Mouse (Mus musculus) forebrain, embryonic 11.5 days (tissue): Measurements from ENCODE around the gene Gm12216. TPM values are rescaled to one million over a fixed set of nuclear protein-coding genes. Genes with fewer than 3 reads are reported as not detected.

Experiments
- ATAC-seq: fragments of 200-750 bp; cut with Nextera tagmentation; replicated peaks from 2 replicates; pipeline ENCODE4 v1.8.0; 2017; ENCODE audit warnings: moderate TSS enrichment; ENCODE audit not compliant: low FRiP score
- DNase-seq: peaks from one replicate; pipeline ENCODE4 v3.0.0-alpha.2; 2017; ENCODE audit warnings: low spot score
- H3K27ac ChIP-seq: fragments of 300-500 bp; sonication (generic); 2 replicates; pipeline ENCODE4 v1.5.1; 2014; ENCODE audit warnings: low read depth, low read length
- H3K27me3 ChIP-seq: fragments of 300-500 bp; sonication (generic); 2 replicates; pipeline ENCODE4 v1.6.1; 2014; ENCODE audit warnings: mild to moderate bottlenecking, low read length, mixed read lengths; ENCODE audit not compliant: control insufficient read depth, insufficient read depth
- H3K36me3 ChIP-seq: fragments of 300-500 bp; sonication (generic); 2 replicates; pipeline ENCODE4 v1.6.1; 2014; ENCODE audit warnings: mild to moderate bottlenecking, low read length, moderate library complexity, mixed read lengths; ENCODE audit not compliant: control insufficient read depth, insufficient read depth
- H3K4me1 ChIP-seq: fragments of 300-500 bp; sonication (generic); replicated peaks from 2 replicates; pipeline ENCODE4 v1.6.1; 2014; ENCODE audit warnings: low read length, mixed read lengths; ENCODE audit not compliant: control insufficient read depth, insufficient read depth
- H3K4me2 ChIP-seq: fragments of 300-500 bp; sonication (generic); 2 replicates; pipeline ENCODE4 v1.6.1; 2014; ENCODE audit warnings: low read depth, mild to moderate bottlenecking, low read length, moderate library complexity, mixed read lengths; ENCODE audit not compliant: severe bottlenecking
- H3K4me3 ChIP-seq: fragments of 300-500 bp; sonication (generic); 2 replicates; pipeline ENCODE4 v1.5.1; 2014; ENCODE audit warnings: low read depth, low read length
- H3K9ac ChIP-seq: fragments of 300-500 bp; sonication (generic); 2 replicates; pipeline ENCODE4 v1.6.1; 2014; ENCODE audit warnings: low read length
- H3K9me3 ChIP-seq: fragments of 300-500 bp; sonication (generic); 2 replicates; pipeline ENCODE4 v1.6.1; 2016; ENCODE audit warnings: low read length, mixed read lengths; ENCODE audit not compliant: control insufficient read depth
- WGBS: fragments of 180-500 bp; shearing (Covaris S2); extraction: QIAGEN DNeasy Blood & Tissue Kit; methylation state at CpG from one replicate; pipeline ENCODE4 v1.1.7; 2014; 5-methylcytosine and 5-hydroxymethylcytosine counted together
- polyA plus RNA-seq: library from polyadenylated mRNA; unstranded; fragments of >200 nt; fragmentation: Nextera tagmentation; extraction: Ambion mirVana; gene quantifications from 2 replicates; pipeline ENCODE4 v1.2.1, GENCODE M21; 2014

Gm12216 gene
- polyA plus RNA-seq, 1 experiment from 2014 or later, result not detected

- DNase-seq (no peak), ATAC-seq (no peak)
- Histone ChIP-seq H3K4me1 (no peaks in the 10 kb centered on the region), H3K4me2 (no peak overlapping the region), H3K9me3 (no peaks in the 10 kb centered on the region), H3K36me3 (no peaks in the 10 kb centered on the region), H3K27ac (no peak overlapping the region), H3K9ac (no peak overlapping the region), H3K4me3 (no peak overlapping the region), H3K27me3 (no peaks in the 10 kb centered on the region)
- WGBS, result 91% methylated on average over 10 of the region's 10 CpGs
These were observed 60.9 kb downstream of the Gm12216 start for GRCm38 (mm10) chr11:53798041-53798711.

GRCm38 (mm10) chr11:53797386-53797920, 61.6 kb downstream of the Gm12216 start:
- Histone ChIP-seq H3K27ac (no peak overlapping the region), H3K9me3 (no peaks in the 10 kb centered on the region), H3K9ac (no peak overlapping the region), H3K27me3 (no peaks in the 10 kb centered on the region), H3K36me3 (no peaks in the 10 kb centered on the region), H3K4me3 (no peak overlapping the region), H3K4me1 (no peaks in the 10 kb centered on the region), H3K4me2 (no peak overlapping the region)
- no peak for ATAC-seq
- DNase-seq, result no peak
- 57% methylated on average over 6 of the region's 6 CpGs for WGBS

- Histone ChIP-seq H3K36me3 (no peaks in the 10 kb centered on the region), H3K9ac (no peak overlapping the region), H3K4me1 (no peaks in the 10 kb centered on the region), H3K4me2 (no peak overlapping the region), H3K27ac (no peak overlapping the region), H3K27me3 (no peaks in the 10 kb centered on the region), H3K9me3 (no peaks in the 10 kb centered on the region), H3K4me3 (no peak overlapping the region)
- ATAC-seq, result no peak
- 75% methylated on average over 12 of the region's 12 CpGs for WGBS
- no peak for DNase-seq
These were observed 62.5 kb downstream of the Gm12216 start for GRCm38 (mm10) chr11:53796409-53797151.

GRCm38 (mm10) chr11:53795813-53796212, 63.2 kb downstream of the Gm12216 start:
- H3K4me2 ChIP-seq, result no peak overlapping the region
- DNase-seq, result no peak
- H3K4me1 ChIP-seq, result no peaks in the 10 kb centered on the region
- H3K27me3 ChIP-seq, result no peaks in the 10 kb centered on the region
- H3K36me3 ChIP-seq, result no peaks in the 10 kb centered on the region
- no peak overlapping the region for H3K9ac ChIP-seq
- no peak for ATAC-seq
- no peaks in the 10 kb centered on the region for H3K9me3 ChIP-seq
- H3K27ac ChIP-seq, result no peak overlapping the region
- H3K4me3 ChIP-seq, result no peak overlapping the region
- WGBS, result 83% methylated on average over 8 of the region's 8 CpGs

GRCm38 (mm10) chr11:53794671-53795557, 64.1 kb downstream of the Gm12216 start:
- H3K36me3 ChIP-seq, result no peaks in the 10 kb centered on the region
- H3K27me3 ChIP-seq, result no peaks in the 10 kb centered on the region
- no peak overlapping the region for H3K27ac ChIP-seq
- ATAC-seq, result no peak
- no peak overlapping the region for H3K4me2 ChIP-seq
- H3K9me3 ChIP-seq, result no peaks in the 10 kb centered on the region
- no peak overlapping the region for H3K4me3 ChIP-seq
- H3K4me1 ChIP-seq, result no peaks in the 10 kb centered on the region
- DNase-seq, result no peak
- no peak overlapping the region for H3K9ac ChIP-seq
- WGBS, result 81% methylated on average over 25 of the region's 25 CpGs

- Histone ChIP-seq H3K9me3 (no peaks in the 10 kb centered on the region), H3K4me2 (no peak overlapping the region), H3K27me3 (no peaks in the 10 kb centered on the region), H3K9ac (no peak overlapping the region), H3K27ac (no peak overlapping the region), H3K4me1 (no peaks in the 10 kb centered on the region), H3K36me3 (no peaks in the 10 kb centered on the region), H3K4me3 (no peak overlapping the region)
- DNase-seq (no peak), ATAC-seq (no peak)
- 93% methylated on average over 3 of the region's 3 CpGs for WGBS
These were observed 65.0 kb downstream of the Gm12216 start for GRCm38 (mm10) chr11:53794015-53794414.

GRCm38 (mm10) chr11:53792986-53793385, 66.1 kb downstream of the Gm12216 start:
- ATAC-seq (no peak), DNase-seq (no peak)
- Histone ChIP-seq H3K9ac (no peak overlapping the region), H3K9me3 (no peaks in the 10 kb centered on the region), H3K36me3 (no peaks in the 10 kb centered on the region), H3K4me2 (no peak overlapping the region), H3K4me1 (no peaks in the 10 kb centered on the region), H3K4me3 (no peak overlapping the region), H3K27ac (no peak overlapping the region), H3K27me3 (no peaks in the 10 kb centered on the region)
- 80% methylated on average over 3 of the region's 3 CpGs for WGBS

- H3K27ac ChIP-seq, result no peak overlapping the region
- no peak overlapping the region for H3K4me3 ChIP-seq
- DNase-seq (no peak), ATAC-seq (no peak)
- WGBS, result 74% methylated on average over 3 of the region's 3 CpGs
- no peak overlapping the region for H3K4me2 ChIP-seq
- H3K9ac ChIP-seq, result no peak overlapping the region
- no peaks in the 10 kb centered on the region for H3K9me3 ChIP-seq
- H3K27me3 ChIP-seq, result no peaks in the 10 kb centered on the region
- H3K4me1 ChIP-seq, result no peaks in the 10 kb centered on the region
- H3K36me3 ChIP-seq, result no peaks in the 10 kb centered on the region
These were observed 69.8 kb downstream of the Gm12216 start for GRCm38 (mm10) chr11:53789277-53789676.
